Mouse (Mus musculus) G1E (cell line): ENCODE measurements around the gene Aldoart2.

Experiments used
- CTCF ChIP-seq: IDR thresholded peaks from 2 replicates; pipeline ENCODE4 v1.5.1; 2012; ENCODE audit warnings: low read depth, low read length, inconsistent platforms, mixed read lengths
- GATA1 ChIP-seq: IDR thresholded peaks from 2 replicates; pipeline ENCODE4 v1.6.1; 2012; ENCODE audit warnings: borderline replicate concordance, low read length, inconsistent platforms, mixed read lengths
- GATA2 ChIP-seq: IDR thresholded peaks from 2 replicates; pipeline ENCODE4 v1.6.1; 2012; ENCODE audit warnings: low read depth, low read length, inconsistent platforms, borderline replicate concordance
- POLR2AphosphoS5 ChIP-seq: IDR thresholded peaks from 2 replicates; pipeline ENCODE4 v1.6.1; 2012; ENCODE audit warnings: low read depth, low read length, inconsistent platforms; ENCODE audit not compliant: insufficient replicate concordance
- TAL1 ChIP-seq: conservative IDR thresholded peaks from 2 replicates; pipeline ENCODE4 v1.6.1; 2012; ENCODE audit warnings: low read depth, low read length, inconsistent platforms, mixed read lengths

- TF ChIP-seq CTCF (no peak), TAL1 (no peak), GATA1 (no peak), GATA2 (no peak), POLR2AphosphoS5 (no peak)
Observed at GRCm38 (mm10) chr12:55607902-55608301, 42.9 kb downstream of the Aldoart2 start.
